Mouse (Mus musculus): Measurements from ENCODE around the gene Adh4. TPM values are rescaled to one million over a fixed set of nuclear protein-coding genes. Genes with fewer than 3 reads are reported as not detected.

The Adh4 gene
- total and polyA plus RNA-seq, 3 experiments: 0.25 TPM; not detected in 2

- peak; percentile 85 for TF ChIP-seq ZMIZ1 (IDR thresholded peaks at IDR 0.05; ENCODE audit: low read depth, low read length)
- TF ChIP-seq ELF1 (IDR thresholded peaks at IDR 0.05; ENCODE audit: low read depth, low read length): peak; percentile 90
- peak; percentile 65 for TF ChIP-seq USF1 (IDR thresholded peaks at IDR 0.05; ENCODE audit: low read depth, low read length)
- no peak for TF ChIP-seq JUND (conservative IDR thresholded peaks at IDR 0.05; ENCODE audit: low read depth, low read length)
Measured at GRCm38 (mm10) chr3:138442612-138443464, 27.6 kb downstream of the Adh4 start, which contains the start of gene Adh5 (continued).

GRCm38 (mm10) chr3:138443465-138443771 lies 28.2 kb downstream of the Adh4 start:
- H3K4me1 ChIP-seq (ENCODE audit: control insufficient read depth in 1 of 2, insufficient read depth in 2 of 2): peaks cover 7 to 25% of the 10 kb centered on the region in 2 experiments; a peak in 3 of 4 replicates

GRCm38 (mm10) chr3:138448077-138448860 lies 33.0 kb downstream of the Adh4 start:
- peaks cover 73 to 89% of the 10 kb centered on the region in 2 experiments for H3K36me3 ChIP-seq (replicated peaks in 1 of 2; ENCODE audit: control insufficient read depth in 1 of 2, insufficient read depth in 1 of 2, low read length in 1 of 2)
- no peaks in the 10 kb centered on the region for H3K9me3 ChIP-seq (replicated peaks; ENCODE audit: low read length)
- in situ Hi-C loops (cut with MboI; ENCODE audit: low pct_ligation_motif_present, low pct_unique_long_range_greater_than_20kb, low sequenced_read_pairs) (loop anchor here (25.0 kb wide), 2 partner anchors 486 to 661 kb away; no protein-coding TSS in a partner anchor), dilution Hi-C loops (cut with MboI; ENCODE audit: extremely low pct_ligation_motif_present, extremely low pct_unique_long_range_greater_than_20kb, low sequenced_read_pairs) (no loop called here)
- H3K9ac ChIP-seq (ENCODE audit: insufficient read depth, low read depth): no peak overlapping the region
- peaks cover 20% of the 10 kb centered on the region for H3K79me2 ChIP-seq (replicated peaks; ENCODE audit: control insufficient read depth, extremely low read depth, insufficient read depth, poor library complexity, severe bottlenecking)
- H3K27ac ChIP-seq (ENCODE audit: insufficient read depth, low read depth): no peak overlapping the region
- no peak overlapping the region for H3K4me2 ChIP-seq (ENCODE audit: insufficient read depth, low read depth, poor library complexity, severe bottlenecking)
- no peak overlapping the region for H3K4me3 ChIP-seq (replicated peaks in 1 of 3; ENCODE audit: low read depth in 2 of 3, low read length in 2 of 3, poor library complexity in 1 of 3)
- TF ChIP-seq MAZ (IDR thresholded peaks at IDR 0.05; ENCODE audit: low read depth, low read length): no peak
- no peak for TF ChIP-seq GABPA (IDR thresholded peaks at IDR 0.05; ENCODE audit: insufficient replicate concordance, low read depth, low read length)
- no peak for TF ChIP-seq ELF1 (IDR thresholded peaks at IDR 0.05; ENCODE audit: low read depth, low read length)
- TF ChIP-seq POLR2AphosphoS2 (IDR thresholded peaks at IDR 0.05; ENCODE audit: low read depth, low read length): no peak
- TF ChIP-seq PAX5 (IDR thresholded peaks at IDR 0.05; ENCODE audit: low read length): no peak
- TF ChIP-seq USF1 (IDR thresholded peaks at IDR 0.05; ENCODE audit: low read depth, low read length): no peak
- no peak for TF ChIP-seq POLR2A (IDR thresholded peaks at IDR 0.05; ENCODE audit: low read depth, low read length)
- no peak for TF ChIP-seq MEF2A (IDR thresholded peaks at IDR 0.05; ENCODE audit: borderline replicate concordance, low read depth, low read length)
- no peak for DNase-seq (ENCODE audit: extremely low read depth)
- H3K27me3 ChIP-seq (replicated peaks): no peaks in the 10 kb centered on the region
- H3K4me1 ChIP-seq (ENCODE audit: control insufficient read depth in 1 of 2, insufficient read depth in 2 of 2): peaks cover 7 to 21% of the 10 kb centered on the region in 2 experiments; a peak in 3 of 4 replicates

More at GRCm38 (mm10) chr3:138443465-138443771, 28.2 kb downstream of the Adh4 start:
- peaks cover 33 to 43% of the 10 kb centered on the region in 2 experiments for H3K36me3 ChIP-seq (replicated peaks in 1 of 2; ENCODE audit: control insufficient read depth in 1 of 2, insufficient read depth in 1 of 2, low read length in 1 of 2)
- H3K9ac ChIP-seq (ENCODE audit: insufficient read depth, low read depth): peak overlapping the region; percentile 88
- TF ChIP-seq CTCF (conservative IDR thresholded peaks at IDR 0.05 in 1 of 2, IDR thresholded peaks at IDR 0.05 in 1 of 2; ENCODE audit: low read depth in 2 of 2, low read length in 2 of 2): no peak
- 0 out of 2 replicates have a peak, but pooled peaks have one; percentile 32 for TF ChIP-seq CHD1 (IDR thresholded peaks at IDR 0.05; ENCODE audit: low read depth, low read length)
- TF ChIP-seq CHD2 (IDR thresholded peaks at IDR 0.05; ENCODE audit: low read length): no peak
- TF ChIP-seq MEF2A (IDR thresholded peaks at IDR 0.05; ENCODE audit: borderline replicate concordance, low read depth, low read length): peak; percentile 4; the same call in 1 of the 2 replicates
- TF ChIP-seq RAD21 (IDR thresholded peaks at IDR 0.05; ENCODE audit: low read depth, low read length): no peak
- no peak for TF ChIP-seq PAX5 (IDR thresholded peaks at IDR 0.05; ENCODE audit: low read length)
- TF ChIP-seq ELF1 (IDR thresholded peaks at IDR 0.05; ENCODE audit: low read depth, low read length): no peak
- TF ChIP-seq MAX (IDR thresholded peaks at IDR 0.05; ENCODE audit: low read length): no peak
- TF ChIP-seq USF2 (conservative IDR thresholded peaks at IDR 0.05; ENCODE audit: low read depth, low read length): no peak
- peak; percentile 51; the same call in 1 of the 2 replicates for TF ChIP-seq ZNF384 (IDR thresholded peaks at IDR 0.05; ENCODE audit: low read depth, low read length)
- TF ChIP-seq POLR2AphosphoS2 (IDR thresholded peaks at IDR 0.05; ENCODE audit: low read depth, low read length): no peak
- TF ChIP-seq ZC3H11A (IDR thresholded peaks at IDR 0.05; ENCODE audit: low read depth, low read length): no peak
- TF ChIP-seq KAT2A (IDR thresholded peaks at IDR 0.05; ENCODE audit: insufficient replicate concordance, low read length): no peak
- H3K9me3 ChIP-seq (replicated peaks; ENCODE audit: low read length): no peaks in the 10 kb centered on the region
- in situ Hi-C loops (cut with MboI; ENCODE audit: low pct_ligation_motif_present, low pct_unique_long_range_greater_than_20kb, low sequenced_read_pairs) (loop anchor here (25.0 kb wide), 2 partner anchors 481 to 656 kb away; no protein-coding TSS in a partner anchor), dilution Hi-C loops (cut with MboI; ENCODE audit: extremely low pct_ligation_motif_present, extremely low pct_unique_long_range_greater_than_20kb, low sequenced_read_pairs) (no loop called here)
- H3K27me3 ChIP-seq (replicated peaks): no peaks in the 10 kb centered on the region
- DNase-seq (ENCODE audit: extremely low read depth): no peak
- H3K27ac ChIP-seq (ENCODE audit: insufficient read depth, low read depth): no peak overlapping the region; the same call in 1 of the 2 replicates
- H3K79me2 ChIP-seq (replicated peaks; ENCODE audit: control insufficient read depth, extremely low read depth, insufficient read depth, poor library complexity, severe bottlenecking): peaks cover 22% of the 10 kb centered on the region
- peak overlapping the region; percentile 71; the same call in 1 of the 2 replicates for H3K4me2 ChIP-seq (ENCODE audit: insufficient read depth, low read depth, poor library complexity, severe bottlenecking)
- peak overlapping the region; percentile 74 to 92 (median 77) for H3K4me3 ChIP-seq (replicated peaks in 1 of 3; ENCODE audit: low read depth in 2 of 3, low read length in 2 of 3, poor library complexity in 1 of 3)

Measured in CH12.LX (cell line).